Mouse (Mus musculus) MEL (cell line): ENCODE measurements around the gene Ddx59. TPM values are rescaled to one million over a fixed set of nuclear protein-coding genes. Genes with fewer than 3 reads are reported as not detected.

Experiments used
- DNase-seq: peaks from one replicate; pipeline ENCODE4 v3.0.0; 2011; ENCODE audit warnings: low read depth, low spot score
- H3K27ac ChIP-seq: 2 replicates; pipeline ENCODE4 v1.5.1; 2012; ENCODE audit warnings: low read depth, mild to moderate bottlenecking, control low read depth, low read length, moderate library complexity; ENCODE audit not compliant: control insufficient read depth
- H3K27me3 ChIP-seq, 2 experiments: fragments of 150-350 bp in 1 of 2; sonication (generic) in 1 of 2; 2 replicates each; pipeline ENCODE4 v1.6.1; 2012; ENCODE audit warnings: low read length in 2 of 2, mild to moderate bottlenecking in 2 of 2, improper control_type of control experiment in 1 of 2, moderate library complexity in 1 of 2; ENCODE audit not compliant: insufficient read depth in 2 of 2, control insufficient read depth in 1 of 2
- H3K36me3 ChIP-seq, 2 experiments: 2 replicates each; pipeline ENCODE4 v1.6.1; 2012 to 2014; ENCODE audit warnings: low read length in 2 of 2, improper control_type of control experiment in 1 of 2, inconsistent platforms in 1 of 2, mild to moderate bottlenecking in 1 of 2; ENCODE audit not compliant: insufficient read depth in 2 of 2, control insufficient read depth in 1 of 2
- H3K4me1 ChIP-seq, 2 experiments: fragments of 150-350 bp in 1 of 2; sonication (generic) in 1 of 2; 2 replicates each; pipeline ENCODE4 v1.6.1; 2012; ENCODE audit warnings: low read length in 2 of 2, improper control_type of control experiment in 1 of 2, mild to moderate bottlenecking in 1 of 2; ENCODE audit not compliant: insufficient read depth in 2 of 2, control insufficient read depth in 1 of 2
- H3K4me3 ChIP-seq, 2 experiments: fragments of 150-350 bp in 1 of 2; sonication (generic) in 1 of 2; 2 replicates each; pipeline ENCODE4 v1.5.1; 2012; ENCODE audit warnings: low read depth in 2 of 2, low read length in 2 of 2, mild to moderate bottlenecking in 2 of 2, moderate library complexity in 2 of 2, control low read depth in 1 of 2, improper control_type of control experiment in 1 of 2; ENCODE audit not compliant: control insufficient read depth in 1 of 2, insufficient read depth in 1 of 2
- H3K79me2 ChIP-seq: 2 replicates; pipeline ENCODE4 v1.6.1; 2012; ENCODE audit warnings: mild to moderate bottlenecking, low read length, moderate library complexity; ENCODE audit not compliant: control insufficient read depth, poor library complexity, insufficient read depth
- H3K9ac ChIP-seq: 2 replicates; pipeline ENCODE4 v1.6.1; 2012; ENCODE audit warnings: low read depth, mild to moderate bottlenecking, control low read depth, low read length, moderate library complexity; ENCODE audit not compliant: control insufficient read depth, poor library complexity, severe bottlenecking
- H3K9me3 ChIP-seq: fragments of 150-350 bp; sonication (generic); replicated peaks from 2 replicates; pipeline ENCODE4 v1.6.1; 2012; ENCODE audit warnings: mild to moderate bottlenecking, low read length, improper control_type of control experiment, moderate library complexity; ENCODE audit not compliant: insufficient read depth
- BHLHE40 ChIP-seq: IDR thresholded peaks from 2 replicates; pipeline ENCODE4 v1.6.1; 2012; ENCODE audit warnings: low read depth, mild to moderate bottlenecking, inconsistent platforms, low read length, improper control_type of control experiment, borderline replicate concordance
- CHD2 ChIP-seq: IDR thresholded peaks from 2 replicates; pipeline ENCODE4 v1.6.1; 2011; ENCODE audit warnings: low read length, improper control_type of control experiment
- CTCF ChIP-seq, 3 experiments: IDR thresholded peaks in 2 of 3; conservative IDR thresholded peaks in 1 of 3; 2 replicates each; pipeline ENCODE4 v1.5.1; 2011 to 2012; ENCODE audit warnings: low read length in 3 of 3, low read depth in 2 of 3, mild to moderate bottlenecking in 2 of 3, improper control_type of control experiment in 1 of 3, inconsistent platforms in 1 of 3, mixed read lengths in 1 of 3, moderate library complexity in 1 of 3; ENCODE audit not compliant: control insufficient read depth in 1 of 3, insufficient read depth in 1 of 3, poor library complexity in 1 of 3, severe bottlenecking in 1 of 3
- E2F4 ChIP-seq: IDR thresholded peaks from 2 replicates; pipeline ENCODE4 v1.6.1; 2011; ENCODE audit warnings: low read depth, low read length, improper control_type of control experiment, borderline replicate concordance
- EP300 ChIP-seq, 2 experiments: IDR thresholded peaks; 2 replicates each; pipeline ENCODE4 v1.6.1; 2011; ENCODE audit warnings: improper control_type of control experiment in 2 of 2, low read length in 2 of 2, low read depth in 1 of 2, mild to moderate bottlenecking in 1 of 2
- ETS1 ChIP-seq: IDR thresholded peaks from 2 replicates; pipeline ENCODE4 v1.6.1; 2012; ENCODE audit warnings: low read depth, mild to moderate bottlenecking, inconsistent platforms, low read length, improper control_type of control experiment, moderate library complexity
- GABPA ChIP-seq: IDR thresholded peaks from 2 replicates; pipeline ENCODE4 v1.6.1; 2012; ENCODE audit warnings: low read depth, mild to moderate bottlenecking, inconsistent platforms, low read length, improper control_type of control experiment, moderate library complexity
- HCFC1 ChIP-seq: IDR thresholded peaks from 2 replicates; pipeline ENCODE4 v1.6.1; 2012; ENCODE audit warnings: low read depth, mild to moderate bottlenecking, inconsistent platforms, low read length, improper control_type of control experiment, moderate library complexity
- JUND ChIP-seq: IDR thresholded peaks from 2 replicates; pipeline ENCODE4 v1.6.1; 2011; ENCODE audit warnings: low read depth, mild to moderate bottlenecking, improper control_type of control experiment, low read length
- KAT2A ChIP-seq: conservative IDR thresholded peaks from 2 replicates; pipeline ENCODE4 v1.6.1; 2012; ENCODE audit warnings: low read depth, low read length, improper control_type of control experiment, inconsistent platforms
- MAX ChIP-seq: IDR thresholded peaks from 2 replicates; pipeline ENCODE4 v1.6.1; 2011; ENCODE audit warnings: low read length, improper control_type of control experiment
- MXI1 ChIP-seq: IDR thresholded peaks from 2 replicates; pipeline ENCODE4 v1.6.1; 2011; ENCODE audit warnings: mild to moderate bottlenecking, low read depth, low read length, improper control_type of control experiment
- MYB ChIP-seq: IDR thresholded peaks from 2 replicates; pipeline ENCODE4 v1.6.1; 2011; ENCODE audit warnings: mild to moderate bottlenecking, low read depth, low read length, improper control_type of control experiment
- MYC ChIP-seq: IDR thresholded peaks from 2 replicates; pipeline ENCODE4 v1.6.1; 2011; ENCODE audit warnings: low read depth, mild to moderate bottlenecking, low read length, improper control_type of control experiment, moderate library complexity
- NELFE ChIP-seq: IDR thresholded peaks from 2 replicates; pipeline ENCODE4 v1.6.1; 2011; ENCODE audit warnings: low read depth, low read length, improper control_type of control experiment
- POLR2A ChIP-seq, 2 experiments: IDR thresholded peaks; 2 replicates each; pipeline ENCODE4 v1.6.1; 2011 to 2012; ENCODE audit warnings: low read length in 2 of 2, mild to moderate bottlenecking in 2 of 2, control low read depth in 1 of 2, improper control_type of control experiment in 1 of 2, low read depth in 1 of 2, moderate library complexity in 1 of 2; ENCODE audit not compliant: control insufficient read depth in 1 of 2, insufficient read depth in 1 of 2, poor library complexity in 1 of 2
- POLR2AphosphoS5 ChIP-seq: IDR thresholded peaks from 2 replicates; pipeline ENCODE4 v1.6.1; 2012; ENCODE audit warnings: low read depth, borderline replicate concordance, mild to moderate bottlenecking, inconsistent platforms, low read length, moderate library complexity, mixed read lengths
- RAD21 ChIP-seq: IDR thresholded peaks from 2 replicates; pipeline ENCODE4 v1.6.1; 2011; ENCODE audit warnings: mild to moderate bottlenecking, low read depth, low read length, improper control_type of control experiment
- RCOR1 ChIP-seq: IDR thresholded peaks from 2 replicates; pipeline ENCODE4 v1.6.1; 2012; ENCODE audit warnings: low read depth, mild to moderate bottlenecking, inconsistent platforms, low read length, improper control_type of control experiment
- SIN3A ChIP-seq: IDR thresholded peaks from 2 replicates; pipeline ENCODE4 v1.6.1; 2012; ENCODE audit warnings: low read length, improper control_type of control experiment, inconsistent platforms
- SMC3 ChIP-seq: IDR thresholded peaks from 2 replicates; pipeline ENCODE4 v1.6.1; 2011; ENCODE audit warnings: low read depth, low read length, improper control_type of control experiment
- TBP ChIP-seq: IDR thresholded peaks from 2 replicates; pipeline ENCODE4 v1.8.0; 2011; ENCODE audit warnings: low read depth, low read length, improper control_type of control experiment
- ZC3H11A ChIP-seq: IDR thresholded peaks from 2 replicates; pipeline ENCODE4 v1.6.1; 2012; ENCODE audit warnings: low read depth, mild to moderate bottlenecking, inconsistent platforms, low read length, improper control_type of control experiment
- ZKSCAN1 ChIP-seq: IDR thresholded peaks from 2 replicates; pipeline ENCODE4 v1.6.1; 2012; ENCODE audit warnings: low read depth, mild to moderate bottlenecking, inconsistent platforms, low read length, improper control_type of control experiment, moderate library complexity
- polyA plus RNA-seq, 2 experiments: library from polyadenylated mRNA; stranded (reverse) in 1 of 2; unstranded in 1 of 2; fragments of >175 nt in 1 of 2; fragments of >200 nt in 1 of 2; gene quantifications; 2 replicates each; pipeline versions ENCODE4 v1.2.1 to v1.2.4; 2012; ENCODE audit warnings: low replicate concordance in 2 of 2, low read depth in 1 of 2; ENCODE audit not compliant: insufficient read length in 2 of 2, insufficient read depth in 1 of 2, missing spikeins in 1 of 2
- total RNA-seq: library from RNA; depleted of rRNA; stranded (reverse); fragments of 300-350 nt; gene quantifications from 2 replicates; pipeline ENCODE4 v1.2.3, GENCODE M21; 2012

Ddx59 gene
- total and polyA plus RNA-seq, 3 experiments, result 6.0 to 6.9 TPM; not detected in 1

- Histone ChIP-seq H3K79me2 (peaks cover 1% of the 10 kb centered on the region; the same call in 1 of the 2 replicates), H3K9ac (peak overlapping the region; percentile 93), H3K36me3 (peaks cover 0 to 6% of the 10 kb centered on the region in 2 experiments; a peak in 2 of 4 replicates), H3K4me3 (peak overlapping the region; percentile 69 to 77), H3K4me1 (peaks cover 2 to 3% of the 10 kb centered on the region in 2 experiments; a peak in 2 of 4 replicates), H3K9me3 (no peaks in the 10 kb centered on the region), H3K27ac (no peak overlapping the region; the same call in 1 of the 2 replicates), H3K27me3 (no peaks in the 10 kb centered on the region; a peak in 1 of 4 replicates)
- TF ChIP-seq RCOR1 (no peak), SMC3 (no peak), ZC3H11A (no peak), NELFE (no peak), POLR2AphosphoS5 (no peak), ETS1 (0 out of 2 replicates have a peak, but pooled peaks have one; percentile 0), E2F4 (no peak), EP300 (IDR thresholded peaks at IDR 0.05; ENCODE audit: low read depth in 1 of 2, low read length in 2 of 2) (no peak; a peak in 1 of 4 replicates)
- no peak for DNase-seq
These were observed 670 bp downstream of the Ddx59 start for GRCm38 (mm10) chr1:136415756-136416126.

GRCm38 (mm10) chr1:136418393-136418792, 3.3 kb downstream of the Ddx59 start:
- no peaks in the 10 kb centered on the region for H3K9me3 ChIP-seq
- peaks cover 0 to 6% of the 10 kb centered on the region in 2 experiments; a peak in 2 of 4 replicates for H3K36me3 ChIP-seq
- H3K27me3 ChIP-seq, result no peaks in the 10 kb centered on the region
- H3K9ac ChIP-seq, result no peak overlapping the region
- H3K79me2 ChIP-seq, result peaks cover 1% of the 10 kb centered on the region; the same call in 1 of the 2 replicates
- peaks cover 2 to 3% of the 10 kb centered on the region in 2 experiments; a peak in 2 of 4 replicates for H3K4me1 ChIP-seq
- TF ChIP-seq GABPA (no peak), ETS1 (no peak), POLR2AphosphoS5 (no peak), MYB (no peak), MYC (no peak), POLR2A (IDR thresholded peaks at IDR 0.05; ENCODE audit: control insufficient read depth in 1 of 2, insufficient read depth in 1 of 2, low read depth in 1 of 2, low read length in 2 of 2, poor library complexity in 1 of 2) (no peak), MXI1 (no peak), ZKSCAN1 (no peak), CHD2 (no peak), SIN3A (no peak), CTCF (IDR thresholded peaks at IDR 0.05 in 2 of 3, conservative IDR thresholded peaks at IDR 0.05 in 1 of 3; ENCODE audit: control insufficient read depth in 1 of 3, insufficient read depth in 1 of 3, low read depth in 2 of 3, low read length in 3 of 3, poor library complexity in 1 of 3, severe bottlenecking in 1 of 3) (no peak), KAT2A (no peak), RAD21 (no peak), SMC3 (no peak), JUND (no peak), BHLHE40 (no peak), TBP (no peak), MAX (no peak), HCFC1 (no peak)
- TF ChIP-seq, all 39 proteins: peak for 0
- no peak for DNase-seq
- Histone ChIP-seq H3K27ac (no peak overlapping the region), H3K4me3 (no peak overlapping the region)
